Mouse (Mus musculus) layer of hippocampus, postnatal 14 days (tissue): ENCODE results near the gene Il7r. TPM values are rescaled to one million over a fixed set of nuclear protein-coding genes. Genes with fewer than 3 reads are reported as not detected.
"Not testable (repeated sequence)": the region's sequence is repeated elsewhere in the genome, so short reads cannot be mapped to it uniquely, and the experiment has no call there.

Experiments used
- DNase-seq, 2 experiments: peaks; one replicate each; pipeline ENCODE4 v3.0.0; 2021 to 2022; ENCODE audit warnings: low spot score in 2 of 2, mixed read lengths in 1 of 2
- long read RNA-seq, 2 experiments: library from polyadenylated mRNA; stranded (forward); transcript quantifications; one replicate each; pipeline ENCODE4 v2.0.0; 2021
- total RNA-seq, 2 experiments: library from RNA; stranded (reverse); gene quantifications; 2 replicates each; pipeline ENCODE4 v1.2.3; 2021

Gene Il7r
- under 1 TPM; 0.39 to 0.52 TPM for total RNA-seq
- long read RNA-seq, experiment 1, partial matches to known transcripts: 1 of 1 reads
- long read RNA-seq, experiment 1, other reads (novel, unspliced or antisense): 0 of 1 reads
- long read RNA-seq, experiment 2: 0 reads

- DNase-seq: no peak
These were observed at the start of gene Il7r for GRCm38 (mm10) chr15:9530076-9530475. Gene Il7r (minus strand): TSS chr15:9530176.

GRCm38 (mm10) chr15:9577303-9577702, 47.3 kb upstream of the Il7r start:
- DNase-seq: no peak

DNA sequence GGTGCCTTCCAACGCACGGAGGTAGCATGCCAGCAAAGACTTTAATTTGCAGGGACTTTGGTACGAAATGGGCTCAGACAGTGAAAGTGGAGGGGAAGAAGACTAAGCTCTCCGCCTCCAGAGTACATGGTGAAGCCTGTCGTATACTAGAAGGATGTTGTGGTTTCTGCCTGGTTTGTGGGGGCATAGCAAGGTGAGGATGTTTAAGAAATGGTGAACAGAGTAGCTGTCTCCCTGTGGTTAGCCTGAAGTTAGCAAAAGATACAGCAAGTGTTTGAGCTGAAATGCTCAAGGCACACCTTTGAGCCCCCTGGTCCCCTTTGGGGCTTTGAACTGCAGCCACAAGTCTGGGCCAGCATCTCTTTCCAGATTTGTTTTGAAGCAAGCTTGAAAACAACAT, 44.8 kb upstream of the Il7r start:
- no peak for DNase-seq

DNA sequence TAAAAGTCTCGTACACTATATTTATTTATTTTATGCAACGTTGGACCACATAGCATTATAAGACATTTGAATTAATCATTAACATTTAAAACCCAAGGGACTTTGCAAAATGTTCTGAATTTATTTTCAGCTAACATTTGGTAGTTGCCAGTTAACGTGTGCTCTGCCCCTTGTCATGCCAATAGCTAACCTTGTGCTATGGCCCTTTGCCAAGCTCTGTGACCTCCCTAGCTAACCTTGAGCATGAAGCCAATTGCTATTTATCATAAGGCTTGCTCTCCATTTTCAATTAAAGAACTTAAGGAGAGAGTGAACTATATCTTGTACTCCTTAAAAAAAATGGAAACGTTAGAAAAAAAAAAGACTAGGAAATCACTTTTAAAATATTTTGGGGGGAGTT, 43.4 kb upstream of the Il7r start:
- no peak for DNase-seq

GRCm38 (mm10) chr15:9572664-9573063, 42.7 kb upstream of the Il7r start:
- no peak for DNase-seq

GRCm38 (mm10) chr15:9571896-9572295, 41.9 kb upstream of the Il7r start:
- no peak for DNase-seq

DNA sequence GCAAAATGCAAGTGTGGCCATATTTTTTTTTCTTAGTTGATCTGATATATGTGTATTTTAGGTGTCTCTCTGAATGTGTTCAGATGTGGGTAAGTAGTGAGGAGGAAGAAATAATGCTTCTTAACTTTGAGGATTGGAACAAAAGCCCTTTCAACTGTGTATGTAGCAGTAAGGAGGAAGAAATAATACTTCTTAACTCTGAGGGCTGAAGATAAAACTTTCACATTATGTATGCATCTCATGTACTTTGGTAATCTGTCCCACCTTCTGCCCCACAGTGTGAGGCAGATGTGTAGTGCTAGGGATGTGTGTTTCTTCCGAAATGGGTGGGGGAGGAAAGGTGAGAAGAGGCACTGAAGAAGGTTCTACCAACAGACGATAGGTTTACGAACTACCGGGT, 37.3 kb upstream of the Il7r start:
- DNase-seq: no peak

DNA sequence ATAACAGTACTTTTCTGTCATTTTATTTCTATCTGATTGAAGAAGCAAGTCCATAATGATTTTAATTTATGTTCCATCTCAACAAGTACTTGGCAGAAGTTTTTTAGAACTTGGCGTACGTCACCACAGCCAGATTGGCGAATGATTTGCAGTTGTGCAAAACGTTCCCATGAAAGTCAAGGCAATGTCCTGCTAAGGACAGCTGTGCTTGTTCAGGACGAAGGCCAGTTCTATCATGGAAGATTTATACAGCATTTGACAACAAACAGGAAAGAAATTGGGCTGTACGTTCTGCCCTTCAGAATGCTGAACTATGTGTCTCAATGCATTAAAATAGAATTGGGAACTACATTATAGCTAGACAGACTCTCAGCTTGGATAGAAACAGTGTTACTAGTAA, 35.4 kb upstream of the Il7r start:
- DNase-seq: peak in 1 of 2 experiments; percentile 12

DNA sequence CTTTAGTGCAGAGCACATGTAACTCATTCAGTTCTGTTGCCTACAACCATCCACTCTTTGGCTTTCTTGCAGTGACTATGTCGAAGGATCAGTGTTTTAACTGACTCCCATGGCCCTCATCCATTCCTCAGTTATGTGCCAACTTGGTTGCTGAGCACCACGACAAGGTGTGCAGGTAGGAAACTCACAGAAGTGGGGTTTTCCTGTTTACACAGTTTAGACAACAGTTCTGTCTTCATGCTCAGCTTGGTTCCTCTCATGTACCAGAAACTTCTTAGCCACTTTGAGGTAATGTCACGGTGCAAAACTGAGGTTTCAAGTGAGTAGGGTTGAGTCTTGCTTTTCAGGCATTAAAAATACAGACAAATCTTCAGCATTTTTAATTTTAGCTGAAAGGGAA, 34.2 kb upstream of the Il7r start:
- no peak for DNase-seq

GRCm38 (mm10) chr15:9557264-9557663, 27.3 kb upstream of the Il7r start:
- DNase-seq: not testable (repeated sequence)

DNA sequence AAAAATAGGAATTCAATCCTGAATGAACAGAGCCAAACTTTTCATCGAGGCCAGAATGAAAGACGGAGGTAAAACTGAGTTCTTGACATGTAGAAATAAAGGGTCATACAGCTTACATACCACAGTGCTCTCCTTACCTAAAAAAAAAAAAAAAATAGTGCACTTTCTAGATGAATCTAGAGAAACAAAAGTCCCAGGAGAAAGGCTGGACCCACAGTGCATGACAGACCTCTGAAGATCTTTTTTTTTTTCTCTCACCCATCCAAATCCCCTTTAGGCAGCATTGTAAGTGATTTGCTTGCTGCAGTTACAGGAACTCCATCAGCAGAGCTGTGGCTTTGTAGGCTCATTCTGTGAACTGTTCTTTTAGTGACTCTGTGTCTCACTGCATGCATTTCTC, 19.0 kb upstream of the Il7r start:
- DNase-seq: no peak

- no peak for DNase-seq
These were observed 5.2 kb upstream of the Il7r start for GRCm38 (mm10) chr15:9535200-9535599.

GRCm38 (mm10) chr15:9533356-9533902, 3.5 kb upstream of the Il7r start:
- DNase-seq: no peak

DNA sequence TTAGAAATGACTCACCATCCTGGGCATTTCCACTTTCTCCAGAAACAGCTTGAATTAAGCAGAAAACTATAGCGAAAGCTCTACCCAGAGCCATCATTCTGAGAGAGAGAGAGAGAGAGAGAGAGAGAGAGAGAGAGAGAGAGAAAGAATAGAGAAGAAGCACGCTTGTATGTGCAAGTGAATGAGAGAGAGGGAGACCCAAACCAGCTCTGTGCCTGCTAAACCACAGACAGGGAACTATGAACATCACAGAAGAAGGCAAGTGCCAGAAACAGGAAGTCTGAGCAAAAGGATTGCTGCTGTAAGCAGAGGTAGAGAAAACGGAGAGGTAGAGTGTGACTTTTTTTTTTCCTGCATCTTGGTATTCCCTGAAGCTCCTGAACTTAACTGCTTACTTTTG, 330 bp downstream of the Il7r start:
- no peak for DNase-seq

DNA sequence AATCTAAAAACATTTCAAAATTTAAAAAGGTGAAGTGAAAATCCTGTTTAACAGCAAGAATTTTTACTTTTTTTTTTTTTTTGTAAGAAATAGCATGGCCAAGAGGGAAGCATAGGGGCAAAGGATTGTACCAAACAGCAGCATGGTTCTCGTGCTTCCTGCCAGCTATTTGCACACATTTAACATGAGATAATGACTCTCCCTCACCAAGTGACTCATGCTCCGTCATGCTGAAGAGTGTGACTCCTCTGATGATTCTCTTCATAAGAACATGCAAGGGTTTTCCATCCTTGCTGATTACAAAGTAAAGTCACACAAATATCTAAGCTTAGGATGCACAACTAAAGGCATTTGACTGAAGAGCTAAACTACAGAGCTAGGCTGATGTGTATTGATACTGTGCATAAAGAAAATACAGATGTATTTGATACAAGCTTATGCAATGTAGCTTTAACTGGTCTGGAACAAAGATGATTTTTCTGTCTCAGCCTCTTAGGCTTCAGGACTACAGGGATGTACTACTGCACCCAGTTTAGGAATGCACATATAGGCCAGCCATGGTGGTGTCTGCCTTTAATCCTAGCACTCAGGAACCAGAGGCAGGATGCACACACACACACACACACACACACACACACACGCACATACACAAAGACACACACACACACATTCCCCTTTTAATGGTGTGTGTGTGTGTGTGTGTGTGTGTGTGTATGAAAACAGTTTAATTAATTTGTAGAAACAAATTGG, 1.6 kb downstream of the Il7r start:
- DNase-seq: no peak

DNA sequence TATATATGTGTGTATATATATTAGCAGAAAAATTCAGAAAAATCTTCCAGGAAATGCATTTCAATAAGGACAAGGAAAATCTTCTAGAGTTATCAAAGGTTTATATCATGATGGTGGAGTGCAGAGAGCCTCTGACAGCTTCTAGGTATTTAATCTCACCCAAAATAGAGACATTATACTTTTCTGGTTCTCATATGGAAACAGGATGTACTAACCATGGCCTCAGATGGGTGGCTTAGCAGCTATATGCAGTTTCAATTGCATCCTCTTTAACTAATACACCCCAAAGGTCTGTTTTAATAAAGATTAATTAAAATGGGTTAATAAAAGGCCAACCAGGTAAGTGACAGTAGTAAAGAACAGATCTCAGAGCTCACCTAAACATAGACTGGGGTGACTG, 3.6 kb downstream of the Il7r start:
- DNase-seq: no peak

DNA sequence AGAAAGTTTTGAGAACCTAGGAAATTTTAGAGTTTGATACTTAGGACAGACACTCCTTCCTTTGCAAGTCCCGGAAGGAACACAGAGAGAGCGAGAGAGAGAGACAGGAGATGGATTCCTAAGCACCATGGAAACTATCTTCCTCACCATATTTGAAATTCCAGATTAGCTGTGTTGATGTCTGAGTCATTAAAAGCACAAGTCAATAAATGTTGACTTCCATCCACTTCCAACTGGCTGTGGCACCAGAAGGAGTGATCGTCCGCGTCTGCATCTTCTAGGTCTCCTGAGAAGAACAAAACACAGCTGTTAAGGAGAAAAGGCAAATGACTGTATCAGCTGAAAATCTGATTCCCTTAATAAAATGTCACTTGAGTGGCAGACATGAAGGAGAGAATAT, 5.1 kb downstream of the Il7r start:
- no peak for DNase-seq

DNA sequence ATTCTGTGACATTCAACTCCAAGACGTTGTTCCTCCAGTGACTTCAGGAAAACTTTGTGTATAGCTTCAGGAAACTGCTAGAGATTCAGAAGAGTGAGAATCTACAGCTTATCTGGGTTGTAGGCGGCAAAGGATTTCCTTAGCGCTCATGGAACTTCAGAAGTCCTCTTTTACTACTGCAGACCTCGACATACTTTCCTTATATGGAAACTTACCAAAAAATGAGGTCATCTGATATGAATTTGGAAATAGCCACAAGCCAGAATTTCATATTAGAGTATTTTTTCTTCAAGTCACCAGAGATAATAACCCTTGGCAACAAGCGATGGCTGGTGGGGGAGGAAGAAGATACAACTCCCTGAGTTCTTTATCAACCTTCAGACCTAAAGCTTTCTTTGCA, 6.0 kb downstream of the Il7r start:
- DNase-seq: no peak

DNA sequence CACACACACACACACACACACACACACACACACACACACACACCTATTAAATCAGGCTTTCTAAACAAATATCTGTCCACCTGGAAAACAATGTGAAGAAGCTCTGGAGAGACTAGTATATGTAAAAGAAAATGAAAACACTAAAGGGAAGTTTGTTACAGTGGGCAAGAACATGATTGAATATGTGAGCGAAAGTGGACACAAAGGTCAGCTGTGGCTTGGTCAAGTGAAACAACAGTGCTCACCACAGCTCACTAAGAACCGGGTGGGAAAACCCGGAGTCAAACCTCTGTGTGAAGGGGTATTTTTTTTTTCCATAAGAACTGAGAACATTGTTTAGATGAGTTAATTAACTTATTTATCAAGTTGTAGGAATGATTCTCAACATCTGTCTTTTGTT, 6.9 kb downstream of the Il7r start:
- no peak for DNase-seq

GRCm38 (mm10) chr15:9492077-9492476, 37.9 kb downstream of the Il7r start:
- DNase-seq: no peak

- DNase-seq: no peak
These were observed 40.4 kb downstream of the Il7r start for GRCm38 (mm10) chr15:9489417-9490118.

DNA sequence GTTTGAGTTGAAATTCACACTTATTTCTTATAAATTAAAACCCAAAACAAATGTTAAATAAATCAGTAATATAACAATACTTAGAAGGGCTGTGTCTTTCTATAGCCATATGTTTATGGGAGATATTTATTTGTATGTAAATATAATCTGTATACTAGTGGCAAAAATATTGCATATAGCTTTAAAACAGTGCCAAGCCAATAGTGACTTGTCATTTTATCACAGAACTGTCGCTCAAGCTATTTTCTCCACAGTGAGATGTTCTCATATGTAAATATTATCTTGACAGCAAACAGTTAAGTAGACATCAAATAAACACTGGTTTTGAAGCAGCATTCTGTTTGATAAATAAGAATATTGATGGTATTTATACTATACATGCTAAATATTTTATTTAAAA, 56.8 kb downstream of the Il7r start:
- DNase-seq: no peak
